In genomic region chr7:90882740-90883139, GRCm38 (mm10) we compare ENCODE assay signal across 17 mouse cellular contexts.
"Had no signal": no experiment of that assay in that cellular context is flagged by ENCODE, and none has a peak within 500 bp of the region (broad histone marks: within the 10 kb centered on the region; RNA-seq: fewer than 3 reads in every experiment).

No protein-coding gene starts in this region.

- H3K36me3 ChIP-seq: limb, embryonic 12.5 days; limb, embryonic 15.5 days; liver, embryonic 15.5 days; midbrain, embryonic 13.5 days; stomach, embryonic 15.5 days had no signal

- H3K27ac ChIP-seq: limb, embryonic 12.5 days; limb, embryonic 15.5 days; liver, embryonic 15.5 days; macrophage; midbrain, embryonic 13.5 days; stomach, embryonic 15.5 days had no signal

- H3K27me3 ChIP-seq: midbrain, embryonic 13.5 days; stomach, embryonic 15.5 days had no signal

- H3K4me2 ChIP-seq: limb, embryonic 12.5 days; limb, embryonic 15.5 days; liver, embryonic 15.5 days; lung, embryonic 14.5 days; midbrain, embryonic 13.5 days; stomach, embryonic 15.5 days had no signal

- H3K9ac ChIP-seq: limb, embryonic 12.5 days; limb, embryonic 15.5 days; liver, embryonic 15.5 days; lung, embryonic 14.5 days; midbrain, embryonic 13.5 days; stomach, embryonic 15.5 days had no signal

- DNase-seq: kidney, adult 18-20 months; kidney, adult 9 months; kidney, postnatal 14 days; kidney, postnatal 4 days; left cerebral cortex, postnatal 4 days; lung, embryonic 14.5 days; retina, postnatal 1 day; right cerebral cortex, postnatal 25 days; spleen, adult 18-20 months; thymus, postnatal 25 days had no signal

- H3K4me1 ChIP-seq: liver, embryonic 15.5 days; stomach, embryonic 15.5 days had no signal

- ATAC-seq: lung, postnatal 0 days; midbrain, embryonic 13.5 days had no signal

- H3K4me3 ChIP-seq: limb, embryonic 12.5 days; limb, embryonic 15.5 days; liver, embryonic 15.5 days; midbrain, embryonic 13.5 days; stomach, embryonic 15.5 days had no signal

- H3K9me3 ChIP-seq: limb, embryonic 12.5 days; limb, embryonic 15.5 days; liver, embryonic 15.5 days; midbrain, embryonic 13.5 days; stomach, embryonic 15.5 days had no signal
